Mouse (Mus musculus): ENCODE results near the gene Cpa5. TPM values are rescaled to one million over a fixed set of nuclear protein-coding genes. Genes with fewer than 3 reads are reported as not detected.

Gene Cpa5
- polyA plus RNA-seq, 1 experiment from 2014 or later = 0.90 TPM

DNA sequence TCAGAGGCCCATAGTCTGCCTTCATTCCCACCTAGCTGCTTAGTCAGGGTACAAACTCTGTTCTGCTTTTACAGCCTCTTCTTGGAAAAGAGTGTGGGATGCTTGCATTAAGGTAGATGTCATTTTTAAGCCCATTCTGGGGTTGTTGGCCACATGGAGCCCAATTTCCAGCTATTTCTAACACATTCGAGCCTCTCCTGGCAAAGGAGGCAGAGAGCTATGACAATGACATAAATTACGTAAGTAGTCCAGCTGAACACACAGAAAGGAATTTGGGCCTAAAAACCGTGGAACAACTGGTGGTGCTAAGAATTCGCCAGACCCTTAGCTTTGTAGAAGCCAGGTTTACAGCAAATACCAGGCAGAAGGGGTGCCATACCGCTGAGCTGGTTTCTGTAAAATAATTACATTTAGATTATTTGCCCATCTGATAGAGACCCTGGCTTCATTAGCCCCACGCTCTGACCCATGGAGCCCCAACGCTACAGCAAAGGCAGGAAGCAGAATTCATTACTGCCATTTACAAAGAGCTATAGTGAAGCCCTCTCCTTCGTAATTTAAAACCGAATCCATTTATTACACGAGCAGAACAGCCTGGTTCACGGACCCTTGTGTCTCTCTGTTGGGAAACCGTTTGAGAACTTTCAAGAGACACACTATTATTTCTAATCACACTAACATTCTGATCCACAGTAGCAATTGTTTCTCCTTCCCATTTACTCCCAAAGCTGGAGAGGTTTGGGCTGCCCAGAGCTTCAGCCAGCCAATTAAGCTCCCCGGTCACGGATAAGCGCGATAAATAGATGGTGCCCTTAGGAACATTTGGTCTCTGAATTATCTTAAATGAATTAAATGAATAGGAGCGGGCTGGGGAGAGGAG is 30.6 kb upstream of the Cpa5 start:
- Histone ChIP-seq H3K9ac (no peak overlapping the region), H3K27me3 (replicated peaks) (no peaks in the 10 kb centered on the region), H3K4me1 (0 out of 2 replicates have a peak, but pooled peaks cover 3% of the 10 kb centered on the region), H3K4me3 (no peak overlapping the region), H3K9me3 (no peaks in the 10 kb centered on the region), H3K36me3 (no peaks in the 10 kb centered on the region), H3K27ac (replicated peaks) (no peak overlapping the region), H3K4me2 (no peak overlapping the region)
- ATAC-seq (ENCODE audit: extremely low read depth, insufficient number of reproducible peaks, low FRiP score, low TSS enrichment) = no peak
- 74% methylated on average over 17 of the region's 17 CpGs for WGBS

DNA sequence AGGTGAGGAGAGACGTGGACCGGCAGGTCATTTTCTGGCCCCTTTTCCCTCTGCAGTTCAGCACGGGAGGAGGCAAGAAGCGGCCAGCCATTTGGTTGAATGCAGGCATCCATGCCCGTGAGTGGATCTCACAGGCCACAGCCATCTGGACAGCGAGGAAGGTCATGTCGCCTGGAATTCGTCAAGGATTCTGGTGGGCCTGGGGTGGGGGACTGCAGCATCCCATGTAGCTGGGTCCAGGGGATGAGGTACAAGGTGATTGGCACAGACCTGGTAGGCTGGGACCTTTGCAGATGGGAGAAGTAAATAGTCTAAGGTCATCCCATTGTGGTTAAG is 30.0 kb upstream of the Cpa5 start:
- Histone ChIP-seq H3K9ac (no peak overlapping the region), H3K27ac (replicated peaks) (no peak overlapping the region), H3K9me3 (no peaks in the 10 kb centered on the region), H3K36me3 (no peaks in the 10 kb centered on the region), H3K4me3 (no peak overlapping the region), H3K4me2 (no peak overlapping the region), H3K4me1 (0 out of 2 replicates have a peak, but pooled peaks cover 3% of the 10 kb centered on the region), H3K27me3 (replicated peaks) (no peaks in the 10 kb centered on the region)
- no peak for ATAC-seq (ENCODE audit: extremely low read depth, insufficient number of reproducible peaks, low FRiP score, low TSS enrichment)
- WGBS = 58% methylated on average over 8 of the region's 8 CpGs

- H3K36me3 ChIP-seq = no peaks in the 10 kb centered on the region
- H3K27ac ChIP-seq (replicated peaks) = no peak overlapping the region
- no peaks in the 10 kb centered on the region for H3K27me3 ChIP-seq (replicated peaks)
- no peak overlapping the region for H3K4me3 ChIP-seq
- 52% methylated on average over 7 of the region's 7 CpGs for WGBS
- peaks cover 18% of the 10 kb centered on the region for H3K4me1 ChIP-seq
- no peak for ATAC-seq (ENCODE audit: extremely low read depth, insufficient number of reproducible peaks, low FRiP score, low TSS enrichment)
- no peak overlapping the region for H3K9ac ChIP-seq
- H3K4me2 ChIP-seq = no peak overlapping the region
- no peaks in the 10 kb centered on the region for H3K9me3 ChIP-seq
Observed at GRCm38 (mm10) chr6:30586886-30587442, 23.8 kb upstream of the Cpa5 start.

GRCm38 (mm10) chr6:30589819-30590218 is 21.0 kb upstream of the Cpa5 start:
- H3K27ac ChIP-seq (replicated peaks) = 0 out of 2 replicates have a peak overlapping the region, but pooled peaks have one; percentile 16
- WGBS = 22% methylated on average over 2 of the region's 2 CpGs
- ATAC-seq (ENCODE audit: extremely low read depth, insufficient number of reproducible peaks, low FRiP score, low TSS enrichment) = no peak
- no peaks in the 10 kb centered on the region for H3K36me3 ChIP-seq
- no peaks in the 10 kb centered on the region for H3K27me3 ChIP-seq (replicated peaks)
- no peak overlapping the region for H3K9ac ChIP-seq
- no peak overlapping the region for H3K4me3 ChIP-seq
- H3K4me1 ChIP-seq = peaks cover 22% of the 10 kb centered on the region
- no peak overlapping the region for H3K4me2 ChIP-seq
- H3K9me3 ChIP-seq = no peaks in the 10 kb centered on the region

GRCm38 (mm10) chr6:30591851-30592404 is 18.9 kb upstream of the Cpa5 start:
- no peak overlapping the region for H3K27ac ChIP-seq (replicated peaks)
- H3K9me3 ChIP-seq = no peaks in the 10 kb centered on the region
- H3K4me2 ChIP-seq = no peak overlapping the region
- H3K4me1 ChIP-seq = peaks cover 22% of the 10 kb centered on the region
- no peak overlapping the region for H3K9ac ChIP-seq
- H3K36me3 ChIP-seq = no peaks in the 10 kb centered on the region
- no peak overlapping the region for H3K4me3 ChIP-seq
- no peaks in the 10 kb centered on the region for H3K27me3 ChIP-seq (replicated peaks)
- ATAC-seq (ENCODE audit: extremely low read depth, insufficient number of reproducible peaks, low FRiP score, low TSS enrichment) = no peak
- 54% methylated on average over 5 of the region's 5 CpGs for WGBS

GRCm38 (mm10) chr6:30592417-30592974 is 18.3 kb upstream of the Cpa5 start:
- no peak for ATAC-seq (ENCODE audit: extremely low read depth, insufficient number of reproducible peaks, low FRiP score, low TSS enrichment)
- Histone ChIP-seq H3K4me3 (no peak overlapping the region), H3K9ac (no peak overlapping the region), H3K4me2 (no peak overlapping the region), H3K9me3 (no peaks in the 10 kb centered on the region), H3K27me3 (replicated peaks) (no peaks in the 10 kb centered on the region), H3K4me1 (peaks cover 18% of the 10 kb centered on the region), H3K36me3 (no peaks in the 10 kb centered on the region), H3K27ac (replicated peaks) (no peak overlapping the region)
- 79% methylated on average over 10 of the region's 10 CpGs for WGBS

GRCm38 (mm10) chr6:30594364-30594763 is 16.4 kb upstream of the Cpa5 start:
- H3K9ac ChIP-seq = no peak overlapping the region
- no peaks in the 10 kb centered on the region for H3K27me3 ChIP-seq (replicated peaks)
- H3K9me3 ChIP-seq = no peaks in the 10 kb centered on the region
- no peak overlapping the region for H3K4me2 ChIP-seq
- no peak overlapping the region for H3K4me3 ChIP-seq
- no peak for ATAC-seq (ENCODE audit: extremely low read depth, insufficient number of reproducible peaks, low FRiP score, low TSS enrichment)
- WGBS = 45% methylated on average over 7 of the region's 7 CpGs
- H3K36me3 ChIP-seq = no peaks in the 10 kb centered on the region
- no peak overlapping the region for H3K27ac ChIP-seq (replicated peaks)
- peaks cover 14% of the 10 kb centered on the region for H3K4me1 ChIP-seq

DNA sequence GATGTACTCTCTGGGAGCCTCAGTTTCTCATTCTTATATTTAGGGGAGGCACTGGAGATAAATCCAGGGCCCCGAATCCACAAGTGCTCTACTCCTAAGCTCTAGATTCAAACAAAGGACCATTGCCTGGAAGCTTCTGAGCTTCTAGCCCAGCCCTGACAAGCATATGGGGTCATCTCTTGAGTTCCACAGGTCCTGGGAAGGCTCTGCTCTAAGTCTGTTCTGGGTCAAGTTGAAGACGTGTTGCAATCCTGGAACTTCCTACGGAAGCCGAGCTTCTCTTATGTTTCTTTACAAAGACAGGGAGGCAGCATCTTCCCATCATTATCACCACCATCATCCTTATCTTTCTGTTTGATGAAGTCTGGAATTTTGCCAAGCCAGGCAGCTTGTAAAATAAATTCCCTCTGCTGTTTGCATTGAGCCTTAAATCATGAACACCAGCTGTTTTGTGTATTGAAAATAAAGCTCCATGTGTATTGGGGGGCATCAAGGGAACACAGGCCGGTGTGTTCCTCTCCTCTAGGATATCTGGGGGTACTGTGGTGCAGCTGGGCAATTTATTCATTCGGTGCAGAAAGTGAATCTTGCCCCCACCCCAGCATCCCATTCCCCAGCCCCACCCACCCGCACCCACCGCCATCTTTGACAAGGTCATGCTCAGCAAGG is 14.4 kb upstream of the Cpa5 start:
- no peaks in the 10 kb centered on the region for H3K27me3 ChIP-seq (replicated peaks)
- no peaks in the 10 kb centered on the region for H3K9me3 ChIP-seq
- 84% methylated on average over 8 of the region's 8 CpGs for WGBS
- H3K4me3 ChIP-seq = no peak overlapping the region
- 0 out of 2 replicates have a peak, but pooled peaks cover 5% of the 10 kb centered on the region for H3K4me1 ChIP-seq
- H3K27ac ChIP-seq (replicated peaks) = no peak overlapping the region
- ATAC-seq (ENCODE audit: extremely low read depth, insufficient number of reproducible peaks, low FRiP score, low TSS enrichment) = no peak
- no peak overlapping the region for H3K4me2 ChIP-seq
- H3K36me3 ChIP-seq = no peaks in the 10 kb centered on the region
- no peak overlapping the region for H3K9ac ChIP-seq

DNA sequence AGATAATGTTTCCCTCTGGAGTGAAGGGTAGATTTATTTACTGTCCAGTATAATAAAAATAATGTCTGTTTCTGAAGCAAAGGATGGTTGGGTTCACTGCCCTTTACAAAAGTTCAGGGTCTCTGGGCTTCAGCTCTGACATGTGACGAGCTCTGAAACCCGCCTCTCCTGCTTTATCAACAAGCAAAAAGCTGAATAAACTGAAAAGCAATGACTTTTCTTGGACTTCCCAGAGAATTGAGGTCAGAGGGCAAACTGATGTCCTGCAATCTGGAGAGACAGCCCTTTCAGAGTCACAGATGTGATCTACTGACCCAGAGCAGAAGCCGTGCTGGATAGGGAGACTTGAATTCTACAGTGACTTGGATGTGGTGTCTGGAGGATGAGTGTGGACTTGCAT is 10.8 kb upstream of the Cpa5 start:
- 62% methylated on average over 3 of the region's 3 CpGs for WGBS
- no peaks in the 10 kb centered on the region for H3K9me3 ChIP-seq
- no peaks in the 10 kb centered on the region for H3K36me3 ChIP-seq
- ATAC-seq (ENCODE audit: extremely low read depth, insufficient number of reproducible peaks, low FRiP score, low TSS enrichment) = no peak
- H3K9ac ChIP-seq = no peak overlapping the region
- no peak overlapping the region for H3K4me2 ChIP-seq
- H3K4me1 ChIP-seq = no peaks in the 10 kb centered on the region
- H3K27me3 ChIP-seq (replicated peaks) = no peaks in the 10 kb centered on the region
- no peak overlapping the region for H3K4me3 ChIP-seq
- H3K27ac ChIP-seq (replicated peaks) = no peak overlapping the region

- WGBS = 64% methylated on average over 1 of the region's 1 CpGs
- no peak overlapping the region for H3K9ac ChIP-seq
- no peak for ATAC-seq (ENCODE audit: extremely low read depth, insufficient number of reproducible peaks, low FRiP score, low TSS enrichment)
- H3K27ac ChIP-seq (replicated peaks) = no peak overlapping the region
- no peaks in the 10 kb centered on the region for H3K27me3 ChIP-seq (replicated peaks)
- H3K36me3 ChIP-seq = no peaks in the 10 kb centered on the region
- no peak overlapping the region for H3K4me2 ChIP-seq
- H3K4me3 ChIP-seq = no peak overlapping the region
- no peaks in the 10 kb centered on the region for H3K4me1 ChIP-seq
- no peaks in the 10 kb centered on the region for H3K9me3 ChIP-seq
Observed at GRCm38 (mm10) chr6:30600995-30601394, 9.8 kb upstream of the Cpa5 start.

- H3K36me3 ChIP-seq = no peaks in the 10 kb centered on the region
- no peak for ATAC-seq (ENCODE audit: extremely low read depth, insufficient number of reproducible peaks, low FRiP score, low TSS enrichment)
- H3K27me3 ChIP-seq (replicated peaks) = no peaks in the 10 kb centered on the region
- no peak overlapping the region for H3K4me2 ChIP-seq
- H3K9ac ChIP-seq = no peak overlapping the region
- no peaks in the 10 kb centered on the region for H3K9me3 ChIP-seq
- WGBS = 74% methylated on average over 7 of the region's 7 CpGs
- no peak overlapping the region for H3K4me3 ChIP-seq
- H3K27ac ChIP-seq (replicated peaks) = no peak overlapping the region
- H3K4me1 ChIP-seq = no peaks in the 10 kb centered on the region
Observed at GRCm38 (mm10) chr6:30604342-30604867, 6.4 kb upstream of the Cpa5 start.

Data from heart, embryonic 13.5 days (tissue).